Mouse (Mus musculus) ES-Bruce4 (cell line): ENCODE data around the gene Cltrn.

Experiments used
- CTCF ChIP-seq: IDR thresholded peaks from one replicate; pipeline ENCODE4 v1.8.1; 2011; ENCODE audit warnings: low read depth, low read length
- POLR2A ChIP-seq: IDR thresholded peaks from one replicate; pipeline ENCODE4 v1.8.1; 2011; ENCODE audit warnings: low read length; ENCODE audit not compliant: insufficient read depth

- no peak for TF ChIP-seq CTCF
- TF ChIP-seq POLR2A = no peak
Measured at GRCm38 (mm10) chrX:164164681-164165080, 76.1 kb downstream of the Cltrn start.
